Mouse (Mus musculus): ENCODE measurements around the gene Kcnip4.
A peak's percentile ranks its signal among the peaks of the same experiment; 100 is the strongest.

Gene Kcnip4

DNA sequence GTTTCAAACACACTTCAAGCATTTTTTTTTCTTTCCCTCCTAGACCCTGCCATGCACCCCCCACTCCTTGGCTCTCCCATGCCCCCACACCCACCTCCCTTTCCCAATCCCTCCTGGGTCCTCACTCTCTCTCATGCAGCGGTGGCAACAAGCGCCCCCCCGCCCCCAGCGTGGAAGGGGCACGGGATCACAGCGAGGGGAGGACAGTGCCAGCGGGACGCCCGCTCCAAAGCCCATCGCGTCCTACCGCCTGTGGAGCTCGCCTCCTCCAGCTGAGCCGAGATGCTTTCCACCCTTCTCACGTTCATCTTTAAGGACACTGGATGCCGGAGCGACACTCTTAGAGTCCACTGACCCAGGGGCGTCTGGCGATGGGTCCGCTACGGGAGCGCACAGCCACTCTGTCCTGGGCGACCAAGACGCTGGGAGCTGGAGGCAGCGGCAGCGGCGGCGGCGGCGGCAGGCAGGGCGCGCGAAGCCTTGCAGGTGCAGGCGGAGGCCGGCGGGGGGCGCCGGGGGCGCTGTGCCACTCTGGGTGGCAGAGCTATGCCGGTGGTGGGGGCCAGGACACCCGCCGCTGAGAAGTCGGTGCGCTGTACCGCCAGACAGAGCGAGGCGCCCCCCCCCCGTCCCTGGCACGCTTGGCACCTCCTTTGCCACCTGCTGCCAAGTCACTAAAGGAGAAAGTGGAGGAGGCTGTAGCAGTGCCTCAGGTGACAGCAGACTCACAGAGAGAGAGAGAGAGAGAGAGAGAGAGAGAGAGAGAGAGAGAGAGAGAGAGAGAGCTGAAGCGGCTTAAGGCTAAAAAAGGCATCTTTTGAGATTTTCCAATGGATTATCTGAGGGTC, at the start of gene Kcnip4:
Gene Kcnip4, minus strand, starts transcription at position 514 of the 848 bp plus-strand sequence.
- DNase-seq (ENCODE audit: low spot score in 2 of 2): peak; percentile 47 to 69

DNA sequence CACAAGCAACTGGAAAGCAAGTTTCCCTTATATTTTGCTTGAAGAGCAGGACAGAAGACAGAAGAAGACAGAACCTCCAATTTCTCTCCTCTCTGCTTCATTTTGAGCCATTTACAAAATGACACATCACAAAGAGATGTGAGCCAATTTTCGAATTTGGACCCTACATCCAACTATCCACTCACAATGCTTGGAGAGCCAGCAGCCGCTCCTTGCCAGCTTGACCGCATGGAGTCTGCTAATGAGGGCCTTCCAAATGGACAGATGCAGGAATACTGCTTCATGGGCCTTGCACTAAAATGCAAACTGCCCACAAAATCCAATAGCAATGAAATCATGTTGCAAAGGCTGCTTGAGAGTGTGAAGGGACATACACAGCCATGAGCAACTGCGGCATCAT, 47.2 kb upstream of the Kcnip4 start:
- no peak for DNase-seq (ENCODE audit: low spot score in 2 of 2)

DNA sequence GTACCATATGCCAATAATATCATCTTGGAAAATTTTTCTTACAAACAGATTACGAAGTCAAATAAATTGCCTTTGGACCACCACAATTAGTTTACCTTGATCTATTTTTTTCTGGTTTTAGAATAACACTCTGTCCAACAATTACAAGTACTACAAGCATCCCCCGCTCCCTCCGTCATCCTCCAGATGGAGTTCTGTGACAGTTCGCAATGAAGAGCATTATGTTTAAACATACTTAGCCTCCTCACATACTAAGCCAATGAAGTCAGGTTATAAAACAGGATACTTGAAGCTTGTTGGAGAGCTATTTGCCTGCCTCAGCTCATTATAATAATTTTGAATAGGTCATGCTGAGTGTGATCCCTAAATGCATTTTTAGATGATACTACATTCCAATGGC, 39.0 kb upstream of the Kcnip4 start:
- DNase-seq (ENCODE audit: low spot score in 2 of 2): no peak

- no peak for DNase-seq (ENCODE audit: low spot score in 2 of 2)
These were observed 32.7 kb upstream of the Kcnip4 start for GRCm38 (mm10) chr5:49557436-49557835.

DNA sequence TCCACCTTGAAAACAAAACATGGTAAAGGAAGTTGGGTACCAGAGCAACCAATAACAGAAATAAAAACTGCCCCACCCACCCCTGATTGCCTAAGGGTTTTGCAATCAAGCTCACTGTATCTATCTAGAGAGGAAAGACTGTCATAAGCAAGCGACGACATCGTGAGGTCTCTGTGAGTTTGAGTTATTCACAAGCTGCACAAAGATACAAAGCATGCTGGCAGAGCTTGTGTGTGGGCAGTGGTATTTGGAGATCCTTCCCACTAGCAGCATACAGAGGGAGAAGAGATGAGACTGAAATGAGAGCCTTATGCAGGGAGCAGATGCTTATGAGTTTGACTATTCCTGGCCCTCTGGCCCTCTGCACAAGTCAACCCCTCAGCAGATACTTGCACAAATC, 23.2 kb upstream of the Kcnip4 start:
- DNase-seq (ENCODE audit: low spot score in 2 of 2): no peak

DNA sequence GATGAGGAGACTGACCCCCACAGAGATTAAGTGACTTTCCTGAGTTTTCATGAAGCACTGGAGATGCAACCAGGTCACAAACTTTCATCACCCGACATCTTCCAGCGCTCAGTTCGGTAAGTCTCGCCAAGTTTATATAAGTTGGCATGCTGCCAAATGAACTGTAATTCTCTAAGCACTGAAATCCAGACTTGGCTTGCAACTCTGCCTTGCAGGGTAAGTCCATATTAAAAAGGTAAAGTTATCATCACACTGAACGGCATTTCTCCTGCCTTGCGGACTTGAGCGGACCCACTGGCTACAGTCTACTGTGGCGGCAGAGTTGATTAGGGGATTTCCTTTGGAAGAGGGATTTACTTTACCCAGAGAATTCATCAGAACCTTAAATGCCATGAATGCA, 4.7 kb upstream of the Kcnip4 start:
- DNase-seq (ENCODE audit: low spot score in 2 of 2): no peak

DNA sequence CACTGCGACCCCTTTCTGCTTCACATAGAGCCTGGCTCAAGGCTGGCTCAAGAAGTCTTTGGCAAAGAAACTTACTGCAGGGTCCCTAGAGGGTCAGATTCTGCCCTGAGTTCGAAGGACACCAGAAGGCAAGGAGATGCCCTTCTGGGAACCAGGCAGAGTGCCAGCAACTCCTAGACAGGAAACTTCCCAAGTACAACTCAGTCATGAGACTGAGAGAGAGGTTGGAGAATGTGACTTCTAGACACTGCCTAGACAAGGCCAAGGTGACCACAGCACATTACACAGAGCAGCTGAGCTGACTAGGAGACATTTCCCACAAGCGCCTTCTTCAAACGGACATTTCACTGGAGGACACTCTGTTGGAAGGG, 520 bp upstream of the Kcnip4 start:
- DNase-seq (ENCODE audit: low spot score in 2 of 2): peak; percentile 16 to 18

GRCm38 (mm10) chr5:49523997-49524393, 712 bp downstream of the Kcnip4 start:
- no peak for DNase-seq (ENCODE audit: low spot score in 2 of 2)

GRCm38 (mm10) chr5:49522986-49523385, 1.7 kb downstream of the Kcnip4 start:
- DNase-seq (ENCODE audit: low spot score in 2 of 2): no peak

GRCm38 (mm10) chr5:49498743-49499142, 26.0 kb downstream of the Kcnip4 start:
- DNase-seq (ENCODE audit: low spot score in 2 of 2): no peak

- no peak for DNase-seq (ENCODE audit: low spot score in 2 of 2)
These were observed 37.4 kb downstream of the Kcnip4 start for GRCm38 (mm10) chr5:49487270-49487669.

DNA sequence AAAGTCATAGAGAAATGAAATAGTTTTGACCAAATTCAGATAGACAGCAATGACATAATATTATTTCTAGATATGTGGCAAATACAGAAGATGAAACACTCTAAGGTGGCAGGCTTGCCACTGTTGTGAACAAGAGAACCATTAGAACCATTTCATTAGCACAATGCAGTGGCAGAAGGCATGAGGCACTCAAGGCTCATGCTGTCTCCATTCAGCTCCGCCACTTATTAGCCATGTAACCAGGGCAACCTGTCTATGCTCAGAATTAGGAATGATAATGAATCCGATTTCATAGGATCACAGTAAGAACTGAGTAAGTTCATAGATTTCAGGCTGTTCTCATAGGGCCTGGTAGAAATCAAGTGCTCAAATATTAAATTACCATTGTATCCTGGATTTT, 54.0 kb downstream of the Kcnip4 start:
- DNase-seq (ENCODE audit: low spot score in 2 of 2): no peak

GRCm38 (mm10) chr5:49460643-49461276, 63.9 kb downstream of the Kcnip4 start:
- DNase-seq (ENCODE audit: low spot score in 2 of 2): no peak

DNA sequence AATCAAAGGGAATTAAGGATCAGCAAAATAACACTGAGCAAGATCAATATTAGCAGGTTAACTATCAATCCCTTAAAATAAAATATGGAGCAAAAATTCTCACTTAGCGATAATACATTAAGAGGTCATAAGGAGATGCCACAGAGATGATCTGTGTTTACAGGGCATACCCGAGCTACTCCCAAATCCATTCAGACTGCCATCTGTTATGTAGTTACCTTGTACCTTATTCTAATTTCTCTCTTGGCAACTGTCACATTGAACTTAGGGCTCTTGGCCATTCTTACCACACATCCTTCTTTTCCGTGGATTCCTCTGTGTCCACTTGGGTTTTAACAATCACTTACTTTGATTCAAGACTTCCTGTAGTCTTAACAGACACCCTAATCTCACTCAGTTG, 71.6 kb downstream of the Kcnip4 start:
- no peak for DNase-seq (ENCODE audit: low spot score in 2 of 2)

- DNase-seq (ENCODE audit: low spot score in 2 of 2): no peak
These were observed 73.4 kb downstream of the Kcnip4 start for GRCm38 (mm10) chr5:49451295-49451694.

GRCm38 (mm10) chr5:49450876-49451275, 73.8 kb downstream of the Kcnip4 start:
- no peak for DNase-seq (ENCODE audit: low spot score in 2 of 2)

DNA sequence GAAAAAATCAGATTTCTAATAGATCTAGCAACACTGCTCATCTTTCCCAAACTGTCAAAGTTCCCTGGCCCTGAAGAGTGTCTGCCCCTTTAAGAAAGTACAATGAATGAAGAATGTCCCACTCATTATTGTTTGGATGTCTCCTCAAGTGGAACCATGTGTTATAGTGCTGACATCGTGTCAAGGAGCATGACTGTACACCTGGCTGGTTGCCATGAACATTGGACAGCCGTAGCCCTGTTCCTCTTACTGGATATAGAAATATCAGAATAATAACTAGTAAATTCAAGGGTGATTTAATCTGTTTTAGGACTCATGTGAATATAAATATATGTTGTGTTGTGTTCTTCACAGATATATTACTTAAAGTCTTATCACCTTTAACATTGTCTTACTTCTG, 87.5 kb downstream of the Kcnip4 start:
- no peak for DNase-seq (ENCODE audit: low spot score in 2 of 2)

GRCm38 (mm10) chr5:49427689-49428088, 97.0 kb downstream of the Kcnip4 start:
- no peak for DNase-seq (ENCODE audit: low spot score in 2 of 2)

GRCm38 (mm10) chr5:49419707-49420106, 105.0 kb downstream of the Kcnip4 start:
- no peak for DNase-seq (ENCODE audit: low spot score in 2 of 2)

- no peak for DNase-seq (ENCODE audit: low spot score in 2 of 2)
These were observed 116.4 kb downstream of the Kcnip4 start for GRCm38 (mm10) chr5:49408351-49408750.

GRCm38 (mm10) chr5:49370543-49371076, 154.1 kb downstream of the Kcnip4 start:
- DNase-seq (ENCODE audit: low spot score in 2 of 2): no peak

- DNase-seq (ENCODE audit: low spot score in 2 of 2): peak in 1 of 2 experiments; percentile 20
These were observed 155.9 kb downstream of the Kcnip4 start for GRCm38 (mm10) chr5:49368636-49369423.

Measured in cerebellum, postnatal 4 days (tissue).